Mouse (Mus musculus): ENCODE data around the gene Lgals8. TPM values are rescaled to one million over a fixed set of nuclear protein-coding genes. Genes with fewer than 3 reads are reported as not detected.

Lgals8 gene
- 100 to 1,000 TPM; 110 to 623 (median 400) TPM for total RNA-seq (2018; cell fraction: chromatin; rRNA removed)
- 100 to 1,000 TPM; 120 to 182 (median 156) TPM for total RNA-seq (2018; cell fraction: cytosol; rRNA removed)
- total RNA-seq (2018; cell fraction: nucleus; rRNA removed): 100 to 1,000 TPM; 128 to 523 (median 295) TPM
- 118 to 198 TPM (median 152 TPM) in 3 replicates for polyA plus RNA-seq (2018)

DNA sequence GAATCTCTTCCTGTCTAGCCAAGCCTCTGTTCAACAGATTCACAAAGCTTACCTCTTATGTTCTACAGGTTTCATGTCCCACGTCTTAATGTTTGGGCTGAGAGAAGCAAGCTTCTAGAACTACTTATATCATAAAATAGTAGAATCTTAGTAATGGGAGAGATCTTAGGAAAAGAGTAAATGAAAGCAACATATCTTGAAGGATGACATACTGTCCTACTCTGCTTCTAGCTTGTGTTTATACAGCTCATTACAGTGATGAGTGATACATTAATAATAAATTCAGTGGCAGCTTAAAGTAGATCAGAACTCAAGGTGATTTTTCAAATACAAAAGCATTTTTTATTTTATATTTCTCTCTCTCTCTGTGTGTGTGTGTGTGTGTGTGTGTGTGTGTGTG lies at the start of gene Lgals8:
Gene Lgals8, minus strand, starts transcription at position 101 of the 400 bp plus-strand sequence.
- Histone ChIP-seq H3K4me3 (ENCODE audit: inconsistent target) (no peak within 1 kb of the TSS), H3K79me2 (ENCODE audit: inconsistent target) (peaks cover 14% of the 10 kb centered on the region), H3K36me3 (ENCODE audit: inconsistent target) (no peaks in the 10 kb centered on the region), H3K27ac (no peak within 1 kb of the TSS)
- 100% methylated on average over 1 of the region's 1 CpGs for WGBS (ENCODE audit: missing documents)

- WGBS (ENCODE audit: missing documents): 97% methylated on average over 7 of the region's 9 CpGs
- Histone ChIP-seq H3K27ac (no peak overlapping the region), H3K36me3 (ENCODE audit: inconsistent target) (no peaks in the 10 kb centered on the region), H3K4me3 (ENCODE audit: inconsistent target) (no peak overlapping the region), H3K79me2 (ENCODE audit: inconsistent target) (no peaks in the 10 kb centered on the region)
Observed at GRCm38 (mm10) chr13:12511189-12511965, 46.6 kb upstream of the Lgals8 start.

DNA sequence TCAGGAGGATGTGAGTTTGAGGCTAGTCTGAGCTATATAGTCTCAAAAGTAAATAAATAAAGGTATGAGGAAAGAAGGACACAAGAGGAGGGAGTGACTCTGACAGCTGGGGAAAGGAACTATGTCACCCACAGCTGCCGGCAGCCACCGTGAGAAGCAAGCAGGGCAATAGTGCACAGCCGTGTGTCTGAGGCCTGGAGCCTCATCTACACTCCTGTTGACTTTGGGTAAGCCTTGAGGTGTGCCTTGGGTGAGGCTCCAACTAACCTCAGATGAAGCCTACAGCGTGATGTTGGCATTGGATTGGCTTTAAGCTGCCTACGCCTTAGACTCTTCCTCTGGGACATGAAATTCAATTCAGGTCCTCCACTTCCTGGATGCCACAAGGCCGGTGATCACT lies 45.3 kb upstream of the Lgals8 start:
- H3K36me3 ChIP-seq (ENCODE audit: inconsistent target): no peaks in the 10 kb centered on the region
- WGBS (ENCODE audit: missing documents): 88% methylated on average over 6 of the region's 6 CpGs
- no peak overlapping the region for H3K27ac ChIP-seq
- H3K4me3 ChIP-seq (ENCODE audit: inconsistent target): no peak overlapping the region
- no peaks in the 10 kb centered on the region for H3K79me2 ChIP-seq (ENCODE audit: inconsistent target)

DNA sequence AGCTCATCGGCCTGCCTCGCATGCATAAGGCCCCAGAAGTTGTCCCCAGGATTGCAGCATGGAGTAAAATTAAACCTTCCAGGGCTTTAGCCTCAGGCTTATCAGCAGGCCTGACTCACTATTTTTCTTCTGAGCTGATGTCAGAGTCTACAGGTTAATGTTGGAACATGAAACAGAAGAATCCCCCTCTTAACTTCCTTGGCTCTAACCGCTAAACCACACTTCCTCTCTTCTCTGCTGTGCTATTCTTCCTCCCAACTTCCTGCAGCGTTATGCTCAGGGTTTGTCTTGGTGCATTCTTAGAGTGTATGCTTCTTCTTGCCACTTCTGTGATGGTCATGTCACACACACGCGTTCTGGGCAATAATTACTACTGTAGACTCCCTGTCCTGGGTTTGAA lies 42.7 kb upstream of the Lgals8 start:
- H3K79me2 ChIP-seq (ENCODE audit: inconsistent target): no peaks in the 10 kb centered on the region
- no peaks in the 10 kb centered on the region for H3K36me3 ChIP-seq (ENCODE audit: inconsistent target)
- H3K27ac ChIP-seq: no peak overlapping the region
- no peak overlapping the region for H3K4me3 ChIP-seq (ENCODE audit: inconsistent target)
- 42% methylated on average over 6 of the region's 6 CpGs for WGBS (ENCODE audit: missing documents)

DNA sequence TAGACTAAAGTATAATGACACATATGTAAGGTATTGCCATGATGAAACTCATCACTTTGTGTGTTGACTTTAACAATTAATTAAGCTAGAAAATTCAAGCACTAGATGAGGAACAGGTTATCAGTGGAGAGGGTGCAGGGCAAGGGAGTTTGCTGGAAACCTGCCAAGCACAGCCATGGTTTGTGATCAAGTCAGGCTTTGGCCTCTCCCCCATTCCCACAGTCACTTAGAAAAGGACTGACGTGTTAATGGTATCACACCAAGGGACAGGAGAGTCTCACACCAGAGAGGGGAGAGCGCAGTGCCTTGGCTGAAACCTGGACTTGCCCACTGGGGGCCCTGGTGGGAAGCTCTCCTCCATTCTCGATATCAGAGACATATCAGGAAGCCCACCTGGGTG lies 40.6 kb upstream of the Lgals8 start:
- 89% methylated on average over 3 of the region's 3 CpGs for WGBS (ENCODE audit: missing documents)
- H3K27ac ChIP-seq: no peak overlapping the region
- H3K36me3 ChIP-seq (ENCODE audit: inconsistent target): no peaks in the 10 kb centered on the region
- no peak overlapping the region for H3K4me3 ChIP-seq (ENCODE audit: inconsistent target)
- H3K79me2 ChIP-seq (ENCODE audit: inconsistent target): no peaks in the 10 kb centered on the region

GRCm38 (mm10) chr13:12503238-12503751 lies 38.6 kb upstream of the Lgals8 start:
- Histone ChIP-seq H3K27ac (no peak overlapping the region), H3K79me2 (ENCODE audit: inconsistent target) (no peaks in the 10 kb centered on the region), H3K4me3 (ENCODE audit: inconsistent target) (no peak overlapping the region), H3K36me3 (ENCODE audit: inconsistent target) (no peaks in the 10 kb centered on the region)
- WGBS (ENCODE audit: missing documents): 78% methylated on average over 11 of the region's 11 CpGs

- no peak overlapping the region for H3K27ac ChIP-seq
- WGBS (ENCODE audit: missing documents): 41% methylated on average over 4 of the region's 4 CpGs
- H3K4me3 ChIP-seq (ENCODE audit: inconsistent target): no peak overlapping the region
- H3K36me3 ChIP-seq (ENCODE audit: inconsistent target): no peaks in the 10 kb centered on the region
- no peaks in the 10 kb centered on the region for H3K79me2 ChIP-seq (ENCODE audit: inconsistent target)
Observed at GRCm38 (mm10) chr13:12502665-12503237, 38.0 kb upstream of the Lgals8 start.

GRCm38 (mm10) chr13:12499107-12499506 lies 34.4 kb upstream of the Lgals8 start:
- Histone ChIP-seq H3K36me3 (ENCODE audit: inconsistent target) (no peaks in the 10 kb centered on the region), H3K4me3 (ENCODE audit: inconsistent target) (no peak overlapping the region), H3K79me2 (ENCODE audit: inconsistent target) (no peaks in the 10 kb centered on the region), H3K27ac (no peak overlapping the region)
- WGBS (ENCODE audit: missing documents): 93% methylated on average over 7 of the region's 7 CpGs

GRCm38 (mm10) chr13:12497809-12498208 lies 33.1 kb upstream of the Lgals8 start:
- Histone ChIP-seq H3K27ac (no peak overlapping the region), H3K36me3 (ENCODE audit: inconsistent target) (no peaks in the 10 kb centered on the region), H3K79me2 (ENCODE audit: inconsistent target) (no peaks in the 10 kb centered on the region), H3K4me3 (ENCODE audit: inconsistent target) (no peak overlapping the region)
- WGBS (ENCODE audit: missing documents): 77% methylated on average over 8 of the region's 8 CpGs

DNA sequence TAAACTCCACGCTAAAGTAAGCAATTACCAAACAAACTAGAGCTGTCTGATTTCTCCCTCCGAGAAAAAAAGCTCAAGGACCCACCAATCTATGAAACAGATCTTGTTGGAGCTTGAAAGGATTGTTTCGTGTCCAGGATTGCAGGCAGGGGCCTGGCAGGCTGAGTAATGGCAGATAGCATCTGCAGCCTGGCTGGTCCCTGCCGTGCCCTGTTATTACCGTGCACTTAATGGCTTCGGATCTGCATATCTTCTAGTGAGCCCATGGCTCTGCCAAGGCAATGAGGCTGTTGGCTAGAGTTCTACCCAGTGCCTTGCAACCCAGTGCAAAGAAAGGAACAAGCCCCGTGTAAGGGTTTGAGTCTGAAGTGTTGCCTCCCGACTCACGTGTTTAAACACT lies 30.0 kb upstream of the Lgals8 start:
- Histone ChIP-seq H3K79me2 (ENCODE audit: inconsistent target) (no peaks in the 10 kb centered on the region), H3K27ac (no peak overlapping the region), H3K36me3 (ENCODE audit: inconsistent target) (no peaks in the 10 kb centered on the region), H3K4me3 (ENCODE audit: inconsistent target) (no peak overlapping the region)
- WGBS (ENCODE audit: missing documents): 96% methylated on average over 9 of the region's 9 CpGs

DNA sequence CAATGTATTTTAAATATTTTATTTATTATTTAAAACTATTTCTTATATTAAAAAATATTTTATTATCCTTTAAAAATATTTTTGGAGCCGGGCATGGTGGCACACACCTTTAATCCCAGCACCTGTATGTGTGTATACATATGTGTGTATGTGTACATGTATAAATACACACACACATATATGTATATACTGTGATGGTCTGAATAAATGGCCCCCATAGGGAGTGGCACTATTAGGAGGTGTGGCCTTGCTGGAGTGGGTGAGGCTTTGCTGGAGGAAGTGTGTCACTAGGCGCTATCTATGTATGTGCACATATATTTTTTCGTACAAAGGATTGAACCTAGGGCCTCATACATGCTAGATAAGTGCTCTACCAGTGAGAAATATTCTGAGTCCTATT lies 27.8 kb upstream of the Lgals8 start:
- H3K27ac ChIP-seq: no peak overlapping the region
- no peaks in the 10 kb centered on the region for H3K79me2 ChIP-seq (ENCODE audit: inconsistent target)
- H3K36me3 ChIP-seq (ENCODE audit: inconsistent target): no peaks in the 10 kb centered on the region
- WGBS (ENCODE audit: missing documents): 95% methylated on average over 2 of the region's 3 CpGs
- H3K4me3 ChIP-seq (ENCODE audit: inconsistent target): no peak overlapping the region

- no peaks in the 10 kb centered on the region for H3K79me2 ChIP-seq (ENCODE audit: inconsistent target)
- H3K27ac ChIP-seq: no peak overlapping the region
- H3K36me3 ChIP-seq (ENCODE audit: inconsistent target): no peaks in the 10 kb centered on the region
- 95% methylated on average over 7 of the region's 7 CpGs for WGBS (ENCODE audit: missing documents)
- no peak overlapping the region for H3K4me3 ChIP-seq (ENCODE audit: inconsistent target)
Observed at GRCm38 (mm10) chr13:12485640-12486039, 20.9 kb upstream of the Lgals8 start.

DNA sequence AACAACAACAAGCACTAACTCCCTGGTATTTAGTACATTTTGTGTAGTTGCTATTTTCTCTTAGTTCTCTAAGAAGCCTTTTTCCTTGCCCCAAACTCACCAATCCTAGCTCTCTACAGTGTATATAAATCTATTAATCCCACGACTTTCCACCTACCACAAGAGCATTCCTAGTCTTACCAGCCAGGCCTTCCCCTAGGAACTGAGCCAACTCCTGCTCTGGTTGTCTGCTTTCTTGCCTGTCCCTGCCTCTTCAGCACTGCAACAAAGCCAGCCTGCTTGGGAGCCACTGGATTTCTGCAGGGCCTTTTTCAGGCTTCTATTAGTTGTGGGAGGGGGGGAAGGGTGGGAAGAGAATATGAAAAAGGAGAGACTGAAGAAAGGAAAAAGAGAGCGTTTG lies 20.5 kb upstream of the Lgals8 start:
- Histone ChIP-seq H3K27ac (no peak overlapping the region), H3K4me3 (ENCODE audit: inconsistent target) (no peak overlapping the region), H3K36me3 (ENCODE audit: inconsistent target) (no peaks in the 10 kb centered on the region), H3K79me2 (ENCODE audit: inconsistent target) (no peaks in the 10 kb centered on the region)
- 96% methylated on average over 2 of the region's 2 CpGs for WGBS (ENCODE audit: missing documents)

DNA sequence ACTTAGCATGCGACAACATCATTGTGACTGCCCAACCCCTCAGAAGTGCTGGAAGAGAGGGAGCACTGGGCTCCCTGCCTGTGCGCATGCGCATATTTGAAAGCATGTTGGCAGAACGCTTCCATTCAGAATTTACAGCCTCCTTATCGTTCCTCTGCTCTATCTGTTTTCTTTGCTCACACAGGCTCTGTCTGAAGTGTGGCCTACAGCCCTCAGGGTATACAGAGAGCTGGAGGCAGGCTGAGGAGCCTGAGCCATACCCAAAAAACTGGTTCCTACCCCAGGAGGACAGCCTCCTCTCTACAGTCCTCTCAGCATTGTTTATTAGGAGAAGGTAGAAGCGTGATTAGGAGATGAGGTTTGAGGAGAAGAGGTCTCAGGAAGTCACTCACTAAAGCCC lies 15.1 kb upstream of the Lgals8 start:
- Histone ChIP-seq H3K4me3 (ENCODE audit: inconsistent target) (no peak overlapping the region), H3K27ac (no peak overlapping the region), H3K79me2 (ENCODE audit: inconsistent target) (no peaks in the 10 kb centered on the region), H3K36me3 (ENCODE audit: inconsistent target) (no peaks in the 10 kb centered on the region)
- WGBS (ENCODE audit: missing documents): 97% methylated on average over 6 of the region's 6 CpGs

DNA sequence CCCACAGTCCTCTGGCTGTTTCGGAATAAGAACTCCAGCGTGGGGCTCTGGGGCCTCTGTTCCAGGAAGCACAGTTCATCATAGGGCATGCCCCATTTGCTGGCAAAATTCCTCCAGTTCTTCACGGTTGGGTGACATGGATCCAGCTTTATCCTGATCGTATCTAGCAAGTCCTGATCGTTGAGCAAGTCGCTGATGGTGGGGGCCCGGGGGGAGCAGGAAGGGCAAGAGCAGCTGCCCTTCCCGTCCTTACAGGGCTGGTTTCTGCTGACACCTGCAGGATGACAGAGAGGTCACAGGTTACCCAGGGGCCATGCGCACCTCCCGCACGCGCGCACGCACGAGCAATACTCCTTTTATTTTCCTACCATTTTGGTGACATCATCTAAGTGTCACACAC lies 13.6 kb upstream of the Lgals8 start:
- Histone ChIP-seq H3K79me2 (ENCODE audit: inconsistent target) (no peaks in the 10 kb centered on the region), H3K27ac (no peak overlapping the region), H3K4me3 (ENCODE audit: inconsistent target) (no peak overlapping the region), H3K36me3 (ENCODE audit: inconsistent target) (no peaks in the 10 kb centered on the region)
- WGBS (ENCODE audit: missing documents): 93% methylated on average over 15 of the region's 15 CpGs
